Mouse (Mus musculus): ENCODE data around the gene Meox1. TPM values are rescaled to one million over a fixed set of nuclear protein-coding genes. Genes with fewer than 3 reads are reported as not detected.
A peak's percentile ranks its signal among the peaks of the same experiment; 100 is the strongest.

The Meox1 gene
- polyA plus RNA-seq, 1 experiment from 2014 or later = 24.1 TPM

GRCm38 (mm10) chr11:101881604-101882071, 12.5 kb downstream of the Meox1 start:
- Histone ChIP-seq H3K4me2 (peak overlapping the region; percentile 74), H3K27me3 (replicated peaks) (no peaks in the 10 kb centered on the region), H3K36me3 (no peaks in the 10 kb centered on the region), H3K9ac (peak overlapping the region; percentile 76), H3K9me3 (replicated peaks) (no peaks in the 10 kb centered on the region), H3K27ac (ENCODE audit: poor library complexity, severe bottlenecking) (peak overlapping the region; percentile 78), H3K4me3 (peak overlapping the region; percentile 42), H3K4me1 (replicated peaks) (peaks cover 80% of the 10 kb centered on the region)
- WGBS = 2% methylated on average over 24 of the region's 24 CpGs
- ATAC-seq (ENCODE audit: insufficient number of reproducible peaks, low FRiP score) = peak; percentile 62

- H3K36me3 ChIP-seq = no peaks in the 10 kb centered on the region
- H3K4me1 ChIP-seq (replicated peaks) = peaks cover 75% of the 10 kb centered on the region
- H3K9ac ChIP-seq = peak overlapping the region; percentile 76
- 46% methylated on average over 7 of the region's 7 CpGs for WGBS
- peak overlapping the region; percentile 74 for H3K4me2 ChIP-seq
- H3K27me3 ChIP-seq (replicated peaks) = no peaks in the 10 kb centered on the region
- no peaks in the 10 kb centered on the region for H3K9me3 ChIP-seq (replicated peaks)
- H3K27ac ChIP-seq (ENCODE audit: poor library complexity, severe bottlenecking) = peak overlapping the region; percentile 78
- ATAC-seq (ENCODE audit: insufficient number of reproducible peaks, low FRiP score) = no peak
- peak overlapping the region; percentile 42; the same call in 1 of the 2 replicates for H3K4me3 ChIP-seq
Measured at GRCm38 (mm10) chr11:101881185-101881584, 13.0 kb downstream of the Meox1 start.

- no peak overlapping the region for H3K4me2 ChIP-seq
- H3K36me3 ChIP-seq = no peaks in the 10 kb centered on the region
- H3K4me3 ChIP-seq = no peak overlapping the region
- no peaks in the 10 kb centered on the region for H3K27me3 ChIP-seq (replicated peaks)
- peaks cover 60% of the 10 kb centered on the region for H3K4me1 ChIP-seq (replicated peaks)
- no peak for ATAC-seq (ENCODE audit: insufficient number of reproducible peaks, low FRiP score)
- H3K9me3 ChIP-seq (replicated peaks) = no peaks in the 10 kb centered on the region
- H3K27ac ChIP-seq (ENCODE audit: poor library complexity, severe bottlenecking) = no peak overlapping the region
- H3K9ac ChIP-seq = no peak overlapping the region
- WGBS = 67% methylated on average over 4 of the region's 4 CpGs
Measured at GRCm38 (mm10) chr11:101879672-101880071, 14.5 kb downstream of the Meox1 start.

GRCm38 (mm10) chr11:101878696-101879095, 15.5 kb downstream of the Meox1 start:
- no peak overlapping the region for H3K27ac ChIP-seq (ENCODE audit: poor library complexity, severe bottlenecking)
- H3K27me3 ChIP-seq (replicated peaks) = no peaks in the 10 kb centered on the region
- H3K9ac ChIP-seq = no peak overlapping the region
- no peaks in the 10 kb centered on the region for H3K9me3 ChIP-seq (replicated peaks)
- no peaks in the 10 kb centered on the region for H3K36me3 ChIP-seq
- no peak for ATAC-seq (ENCODE audit: insufficient number of reproducible peaks, low FRiP score)
- H3K4me3 ChIP-seq = no peak overlapping the region
- WGBS = 59% methylated on average over 6 of the region's 6 CpGs
- no peak overlapping the region for H3K4me2 ChIP-seq
- H3K4me1 ChIP-seq (replicated peaks) = peaks cover 59% of the 10 kb centered on the region

GRCm38 (mm10) chr11:101874978-101875377, 19.2 kb downstream of the Meox1 start:
- H3K4me3 ChIP-seq = no peak overlapping the region
- no peak for ATAC-seq (ENCODE audit: insufficient number of reproducible peaks, low FRiP score)
- 79% methylated on average over 5 of the region's 5 CpGs for WGBS
- no peaks in the 10 kb centered on the region for H3K9me3 ChIP-seq (replicated peaks)
- H3K4me1 ChIP-seq (replicated peaks) = peaks cover 42% of the 10 kb centered on the region
- no peaks in the 10 kb centered on the region for H3K36me3 ChIP-seq
- no peaks in the 10 kb centered on the region for H3K27me3 ChIP-seq (replicated peaks)
- no peak overlapping the region for H3K27ac ChIP-seq (ENCODE audit: poor library complexity, severe bottlenecking)
- no peak overlapping the region for H3K4me2 ChIP-seq
- no peak overlapping the region for H3K9ac ChIP-seq

- Histone ChIP-seq H3K4me3 (no peak overlapping the region), H3K36me3 (no peaks in the 10 kb centered on the region), H3K27ac (ENCODE audit: poor library complexity, severe bottlenecking) (peak overlapping the region; percentile 32; the same call in 1 of the 2 replicates), H3K4me2 (no peak overlapping the region), H3K9me3 (replicated peaks) (no peaks in the 10 kb centered on the region), H3K9ac (no peak overlapping the region), H3K4me1 (replicated peaks) (peaks cover 35% of the 10 kb centered on the region), H3K27me3 (replicated peaks) (no peaks in the 10 kb centered on the region)
- 33% methylated on average over 8 of the region's 8 CpGs for WGBS
- ATAC-seq (ENCODE audit: insufficient number of reproducible peaks, low FRiP score) = no peak
Measured at GRCm38 (mm10) chr11:101873909-101874308, 20.3 kb downstream of the Meox1 start.

- H3K9me3 ChIP-seq (replicated peaks) = 0 out of 2 replicates have a peak, but pooled peaks cover 3% of the 10 kb centered on the region
- H3K36me3 ChIP-seq = no peaks in the 10 kb centered on the region
- no peak overlapping the region for H3K27ac ChIP-seq (ENCODE audit: poor library complexity, severe bottlenecking)
- no peak overlapping the region for H3K9ac ChIP-seq
- H3K4me2 ChIP-seq = no peak overlapping the region
- no peak for ATAC-seq (ENCODE audit: insufficient number of reproducible peaks, low FRiP score)
- 71% methylated on average over 6 of the region's 6 CpGs for WGBS
- H3K27me3 ChIP-seq (replicated peaks) = no peaks in the 10 kb centered on the region
- peaks cover 35% of the 10 kb centered on the region for H3K4me1 ChIP-seq (replicated peaks)
- H3K4me3 ChIP-seq = no peak overlapping the region
Measured at GRCm38 (mm10) chr11:101871435-101871834, 22.7 kb downstream of the Meox1 start.

- no peak overlapping the region for H3K9ac ChIP-seq
- whole genome bisulfite sequencing = 50% methylated on average over 18 of the region's 18 CpGs
- no peaks in the 10 kb centered on the region for H3K27me3 ChIP-seq (replicated peaks)
- H3K36me3 ChIP-seq = no peaks in the 10 kb centered on the region
- H3K9me3 ChIP-seq (replicated peaks) = 0 out of 2 replicates have a peak, but pooled peaks cover 3% of the 10 kb centered on the region
- no peak overlapping the region for H3K27ac ChIP-seq (ENCODE audit: poor library complexity, severe bottlenecking)
- H3K4me1 ChIP-seq (replicated peaks) = peaks cover 35% of the 10 kb centered on the region
- ATAC-seq (ENCODE audit: insufficient number of reproducible peaks, low FRiP score) = no peak
- no peak overlapping the region for H3K4me2 ChIP-seq
- no peak overlapping the region for H3K4me3 ChIP-seq
Measured at GRCm38 (mm10) chr11:101870067-101870765, 24.0 kb downstream of the Meox1 start.

- Histone ChIP-seq H3K9me3 (replicated peaks) (0 out of 2 replicates have a peak, but pooled peaks cover 3% of the 10 kb centered on the region), H3K9ac (no peak overlapping the region), H3K4me2 (no peak overlapping the region; the same call in 1 of the 2 replicates), H3K27me3 (replicated peaks) (no peaks in the 10 kb centered on the region), H3K36me3 (no peaks in the 10 kb centered on the region), H3K27ac (ENCODE audit: poor library complexity, severe bottlenecking) (peak overlapping the region; percentile 81), H3K4me1 (replicated peaks) (peaks cover 18% of the 10 kb centered on the region), H3K4me3 (no peak overlapping the region)
- ATAC-seq (ENCODE audit: insufficient number of reproducible peaks, low FRiP score) = peak; percentile 52
- 41% methylated on average over 12 of the region's 12 CpGs for WGBS
Measured at GRCm38 (mm10) chr11:101867513-101868052, 26.6 kb downstream of the Meox1 start.

- H3K27ac ChIP-seq (ENCODE audit: poor library complexity, severe bottlenecking) = no peak overlapping the region
- no peak overlapping the region for H3K4me3 ChIP-seq
- H3K4me2 ChIP-seq = no peak overlapping the region
- WGBS = 29% methylated on average over 5 of the region's 5 CpGs
- H3K4me1 ChIP-seq (replicated peaks) = peaks cover 28% of the 10 kb centered on the region
- no peaks in the 10 kb centered on the region for H3K27me3 ChIP-seq (replicated peaks)
- ATAC-seq (ENCODE audit: insufficient number of reproducible peaks, low FRiP score) = no peak
- H3K9ac ChIP-seq = no peak overlapping the region
- no peaks in the 10 kb centered on the region for H3K36me3 ChIP-seq
- 0 out of 2 replicates have a peak, but pooled peaks cover 5% of the 10 kb centered on the region for H3K9me3 ChIP-seq (replicated peaks)
Measured at GRCm38 (mm10) chr11:101858742-101859141, 35.4 kb downstream of the Meox1 start.

GRCm38 (mm10) chr11:101855950-101856712, 38.0 kb downstream of the Meox1 start:
- Histone ChIP-seq H3K4me1 (replicated peaks) (peaks cover 28% of the 10 kb centered on the region), H3K4me2 (no peak overlapping the region), H3K4me3 (no peak overlapping the region), H3K9me3 (replicated peaks) (0 out of 2 replicates have a peak, but pooled peaks cover 5% of the 10 kb centered on the region), H3K27ac (ENCODE audit: poor library complexity, severe bottlenecking) (no peak overlapping the region), H3K9ac (no peak overlapping the region), H3K36me3 (no peaks in the 10 kb centered on the region), H3K27me3 (replicated peaks) (no peaks in the 10 kb centered on the region)
- ATAC-seq (ENCODE audit: insufficient number of reproducible peaks, low FRiP score) = no peak
- WGBS = 70% methylated on average over 9 of the region's 9 CpGs
